Mouse (Mus musculus) limb, embryonic 15.5 days (tissue): ENCODE results near the gene Sqstm1. TPM values are rescaled to one million over a fixed set of nuclear protein-coding genes. Genes with fewer than 3 reads are reported as not detected.

Source experiments
- ATAC-seq: fragments of 200-750 bp; cut with Nextera tagmentation; 2 replicates; pipeline ENCODE4 v1.8.0; 2017; ENCODE audit warnings: low read depth, moderate TSS enrichment; ENCODE audit not compliant: insufficient number of reproducible peaks, low FRiP score, low TSS enrichment
- H3K27ac ChIP-seq: fragments of 300-500 bp; sonication (generic); 2 replicates; pipeline ENCODE4 v1.5.1; 2015; ENCODE audit warnings: moderate library complexity, mild to moderate bottlenecking, inconsistent platforms
- H3K27me3 ChIP-seq: fragments of 300-500 bp; sonication (generic); 2 replicates; pipeline ENCODE4 v1.6.1; 2015; ENCODE audit warnings: inconsistent platforms
- H3K36me3 ChIP-seq: fragments of 300-500 bp; sonication (generic); 2 replicates; pipeline ENCODE4 v1.6.1; 2015; ENCODE audit warnings: inconsistent platforms
- H3K4me1 ChIP-seq: fragments of 300-500 bp; sonication (generic); 2 replicates; pipeline ENCODE4 v1.6.1; 2015; ENCODE audit warnings: inconsistent platforms
- H3K4me2 ChIP-seq: fragments of 300-500 bp; sonication (generic); 2 replicates; pipeline ENCODE4 v1.6.1; 2015; ENCODE audit warnings: mild to moderate bottlenecking, inconsistent platforms
- H3K4me3 ChIP-seq: fragments of 300-500 bp; sonication (generic); 2 replicates; pipeline ENCODE4 v1.5.1; 2015; ENCODE audit warnings: mild to moderate bottlenecking, inconsistent platforms
- H3K9ac ChIP-seq: fragments of 300-500 bp; sonication (generic); 2 replicates; pipeline ENCODE4 v1.6.1; 2015; ENCODE audit warnings: inconsistent platforms
- H3K9me3 ChIP-seq: fragments of 300-500 bp; sonication (generic); 2 replicates; pipeline ENCODE4 v1.6.1; 2016; ENCODE audit warnings: inconsistent platforms
- WGBS: fragments of 180-500 bp; shearing (Covaris S2); methylation state at CpG from one replicate; pipeline ENCODE4 v1.1.7; 2015; 5-methylcytosine and 5-hydroxymethylcytosine counted together
- polyA plus RNA-seq: library from polyadenylated mRNA; unstranded; fragments of >200 nt; fragmentation: Nextera tagmentation; extraction: Ambion mirVana; gene quantifications from 2 replicates; pipeline ENCODE4 v1.2.1, GENCODE M21; 2015

The Sqstm1 gene
- polyA plus RNA-seq, 1 experiment from 2014 or later, result 241 TPM

DNA sequence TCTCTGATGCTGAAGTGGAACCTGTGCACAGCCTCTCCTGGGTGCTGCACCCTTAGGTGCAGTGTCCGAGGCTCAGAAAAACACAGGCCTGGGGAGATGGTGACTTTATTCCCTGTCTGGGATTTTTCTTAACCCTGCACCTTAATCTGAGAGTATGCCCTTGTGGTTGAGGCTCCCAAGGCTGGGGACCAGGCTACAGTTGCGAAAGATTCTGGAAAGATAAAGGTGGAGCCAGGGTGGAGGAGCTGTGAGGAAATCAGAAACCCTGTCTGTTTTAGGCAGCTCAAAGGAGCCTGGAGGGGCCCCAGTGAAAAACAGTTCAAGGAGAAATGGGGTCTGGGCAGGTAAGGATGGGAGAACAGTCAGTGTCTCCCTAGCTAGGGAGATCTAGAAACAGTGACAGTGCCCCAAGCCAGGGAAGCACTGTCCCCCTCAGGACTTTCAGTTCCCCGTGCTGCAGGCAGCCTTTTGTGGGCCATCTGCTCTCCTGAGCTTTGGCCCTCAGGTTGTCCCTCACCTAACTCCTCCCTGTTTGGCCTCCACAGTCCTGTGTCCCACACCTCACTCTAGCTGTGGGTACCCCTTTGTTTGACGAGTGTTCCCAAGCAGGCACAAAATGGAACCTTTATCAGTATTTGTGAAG, 6.2 kb upstream of the Sqstm1 start:
- no peak for ATAC-seq
- WGBS, result 74% methylated on average over 4 of the region's 4 CpGs
- Histone ChIP-seq H3K9me3 (no peaks in the 10 kb centered on the region), H3K27me3 (no peaks in the 10 kb centered on the region), H3K27ac (no peak overlapping the region), H3K4me1 (peaks cover 13% of the 10 kb centered on the region), H3K36me3 (no peaks in the 10 kb centered on the region), H3K9ac (no peak overlapping the region), H3K4me2 (no peak overlapping the region), H3K4me3 (no peak overlapping the region)

DNA sequence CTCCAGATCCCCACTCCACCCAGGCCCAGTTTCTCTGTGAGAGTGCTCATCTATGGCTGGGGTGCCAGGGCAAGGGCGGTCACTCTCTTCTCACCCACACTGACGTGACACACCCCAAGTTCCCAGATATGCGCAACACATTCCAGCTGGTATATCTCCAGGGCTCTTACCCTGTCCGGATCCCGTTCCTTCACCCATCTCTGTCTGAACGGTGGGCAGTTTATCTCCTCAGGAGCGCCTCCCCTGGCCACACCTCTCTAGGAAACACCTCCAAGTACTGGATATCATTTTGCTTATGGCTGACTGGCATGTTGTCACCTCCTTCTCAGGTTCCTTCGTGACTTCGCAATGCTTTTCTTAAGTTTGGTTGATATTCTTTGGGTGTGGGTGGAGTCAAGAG, 5.0 kb upstream of the Sqstm1 start:
- Histone ChIP-seq H3K9ac (no peak overlapping the region), H3K27ac (no peak overlapping the region), H3K4me2 (0 out of 2 replicates have a peak overlapping the region, but pooled peaks have one; percentile 19), H3K36me3 (no peaks in the 10 kb centered on the region), H3K4me3 (no peak overlapping the region), H3K4me1 (peaks cover 20% of the 10 kb centered on the region), H3K27me3 (no peaks in the 10 kb centered on the region), H3K9me3 (no peaks in the 10 kb centered on the region)
- WGBS, result 17% methylated on average over 9 of the region's 9 CpGs
- ATAC-seq, result no peak

- H3K4me2 ChIP-seq, result no peak overlapping the region
- WGBS, result 91% methylated on average over 6 of the region's 6 CpGs
- no peak overlapping the region for H3K4me3 ChIP-seq
- no peak overlapping the region for H3K27ac ChIP-seq
- peaks cover 20% of the 10 kb centered on the region for H3K4me1 ChIP-seq
- no peak for ATAC-seq
- H3K9me3 ChIP-seq, result no peaks in the 10 kb centered on the region
- H3K27me3 ChIP-seq, result no peaks in the 10 kb centered on the region
- no peak overlapping the region for H3K9ac ChIP-seq
- H3K36me3 ChIP-seq, result no peaks in the 10 kb centered on the region
Observed at GRCm38 (mm10) chr11:50214631-50215030, 4.0 kb upstream of the Sqstm1 start.

DNA sequence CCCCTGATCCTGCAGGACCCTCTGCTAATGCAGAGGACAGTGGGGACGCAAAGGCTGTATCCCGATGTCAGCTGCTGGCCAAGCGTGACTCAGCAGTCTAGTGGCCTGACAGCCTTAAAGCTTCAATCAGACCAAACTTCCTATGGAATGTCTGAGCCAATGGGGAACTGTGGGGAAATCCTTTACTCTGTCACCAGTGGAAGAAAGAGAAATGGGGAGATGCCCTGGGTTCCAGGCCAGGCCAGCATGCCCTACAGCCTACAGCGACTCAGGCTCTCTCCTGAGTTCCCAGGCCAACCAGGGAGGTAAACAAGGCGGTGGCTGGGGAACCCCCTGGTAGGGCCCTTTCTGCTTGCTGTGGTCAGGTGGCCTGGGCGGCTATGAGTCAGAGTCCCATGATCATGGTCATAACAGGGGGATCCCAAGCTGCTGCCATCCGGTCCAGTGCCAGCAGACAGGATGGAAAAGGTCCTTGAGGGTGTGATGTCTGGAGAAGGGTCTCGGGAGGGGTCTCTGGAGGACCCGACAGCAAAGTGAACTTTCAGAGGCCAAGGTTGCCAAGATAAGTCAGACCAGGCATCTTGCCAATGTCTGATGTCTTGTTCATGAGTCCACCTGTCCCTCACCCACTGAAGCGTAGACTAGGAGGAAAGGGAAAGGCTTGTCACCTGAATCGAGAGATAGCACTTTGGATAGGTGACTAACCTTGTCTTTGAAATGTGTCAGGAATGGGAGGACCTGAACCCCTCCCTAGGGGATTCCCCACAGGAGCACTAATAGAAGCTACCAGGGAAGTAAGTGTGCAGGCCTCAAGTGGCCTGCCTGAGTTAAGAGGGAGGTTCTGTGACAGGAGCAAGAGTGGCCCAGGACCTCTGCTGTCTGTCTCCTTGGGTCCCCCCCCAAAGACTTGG, 2.5 kb upstream of the Sqstm1 start:
- H3K27ac ChIP-seq, result no peak overlapping the region
- no peak overlapping the region for H3K4me3 ChIP-seq
- no peak overlapping the region for H3K9ac ChIP-seq
- WGBS, result 62% methylated on average over 11 of the region's 11 CpGs
- H3K36me3 ChIP-seq, result peaks cover under 1% of the 10 kb centered on the region; the same call in 1 of the 2 replicates
- no peak overlapping the region for H3K4me2 ChIP-seq
- H3K27me3 ChIP-seq, result no peaks in the 10 kb centered on the region
- no peak for ATAC-seq
- H3K9me3 ChIP-seq, result no peaks in the 10 kb centered on the region
- H3K4me1 ChIP-seq, result peaks cover 28% of the 10 kb centered on the region

GRCm38 (mm10) chr11:50212060-50212739, 1.6 kb upstream of the Sqstm1 start:
- Histone ChIP-seq H3K9ac (no peak overlapping the region), H3K27ac (no peak overlapping the region), H3K4me3 (no peak overlapping the region), H3K9me3 (no peaks in the 10 kb centered on the region), H3K36me3 (peaks cover 10% of the 10 kb centered on the region), H3K27me3 (no peaks in the 10 kb centered on the region), H3K4me1 (peaks cover 28% of the 10 kb centered on the region), H3K4me2 (no peak overlapping the region)
- WGBS, result 71% methylated on average over 3 of the region's 3 CpGs
- no peak for ATAC-seq

GRCm38 (mm10) chr11:50211322-50212059, 864 bp upstream of the Sqstm1 start:
- no peaks in the 10 kb centered on the region for H3K27me3 ChIP-seq
- peaks cover 28% of the 10 kb centered on the region for H3K4me1 ChIP-seq
- H3K4me2 ChIP-seq, result peak overlapping the region; percentile 60
- H3K27ac ChIP-seq, result no peak overlapping the region
- no peaks in the 10 kb centered on the region for H3K9me3 ChIP-seq
- ATAC-seq, result no peak
- no peak overlapping the region for H3K9ac ChIP-seq
- H3K36me3 ChIP-seq, result peaks cover 17% of the 10 kb centered on the region
- H3K4me3 ChIP-seq, result peak overlapping the region; percentile 94
- 90% methylated on average over 3 of the region's 3 CpGs for WGBS

DNA sequence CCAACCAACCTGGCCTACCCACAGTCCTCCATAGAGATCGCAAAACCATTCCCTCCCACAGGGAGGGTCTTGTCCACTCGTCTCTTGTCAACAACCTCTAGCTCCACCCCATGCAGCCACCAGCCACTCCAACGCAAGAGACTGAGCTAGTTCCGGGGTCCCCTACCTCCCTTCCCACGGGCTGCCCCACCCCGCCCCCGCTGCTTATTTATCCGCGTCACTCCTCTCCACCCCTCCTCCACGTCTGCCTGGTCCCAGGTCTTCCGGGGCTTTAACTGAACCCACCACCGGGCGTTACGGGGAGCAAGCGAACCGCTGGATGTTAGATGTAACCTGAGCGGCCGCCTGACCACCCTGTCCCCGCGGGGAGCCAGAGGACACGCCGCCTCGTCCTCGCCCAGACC, 524 bp downstream of the Sqstm1 start:
- H3K27me3 ChIP-seq, result no peaks in the 10 kb centered on the region

GRCm38 (mm10) chr11:50208039-50208438, 2.6 kb downstream of the Sqstm1 start:
- no peaks in the 10 kb centered on the region for H3K27me3 ChIP-seq
- 93% methylated on average over 5 of the region's 5 CpGs for WGBS
- H3K4me1 ChIP-seq, result peaks cover 15% of the 10 kb centered on the region
- H3K36me3 ChIP-seq, result peaks cover 49% of the 10 kb centered on the region
- no peak overlapping the region for H3K4me2 ChIP-seq
- H3K9me3 ChIP-seq, result no peaks in the 10 kb centered on the region
- H3K27ac ChIP-seq, result no peak overlapping the region
- no peak overlapping the region for H3K4me3 ChIP-seq
- ATAC-seq, result no peak
- no peak overlapping the region for H3K9ac ChIP-seq

More for the DNA sequence above, 524 bp downstream of the Sqstm1 start:
- H3K9me3 ChIP-seq, result no peaks in the 10 kb centered on the region
- H3K27ac ChIP-seq, result peak overlapping the region; percentile 99
- H3K4me1 ChIP-seq, result peaks cover 15% of the 10 kb centered on the region
- H3K4me3 ChIP-seq, result peak overlapping the region; percentile 94
- peak overlapping the region; percentile 98 for H3K9ac ChIP-seq
- H3K4me2 ChIP-seq, result peak overlapping the region; percentile 60
- WGBS, result under 1% methylated on average over 24 of the region's 24 CpGs
- H3K36me3 ChIP-seq, result peaks cover 31% of the 10 kb centered on the region
- ATAC-seq, result peak; percentile 90

GRCm38 (mm10) chr11:50207344-50207743, 3.3 kb downstream of the Sqstm1 start:
- H3K27me3 ChIP-seq, result no peaks in the 10 kb centered on the region
- H3K27ac ChIP-seq, result no peak overlapping the region
- no peak overlapping the region for H3K4me2 ChIP-seq
- no peak overlapping the region for H3K4me3 ChIP-seq
- H3K4me1 ChIP-seq, result peaks cover 15% of the 10 kb centered on the region
- H3K36me3 ChIP-seq, result peaks cover 56% of the 10 kb centered on the region
- no peak for ATAC-seq
- no peaks in the 10 kb centered on the region for H3K9me3 ChIP-seq
- H3K9ac ChIP-seq, result no peak overlapping the region
- 94% methylated on average over 14 of the region's 14 CpGs for WGBS

DNA sequence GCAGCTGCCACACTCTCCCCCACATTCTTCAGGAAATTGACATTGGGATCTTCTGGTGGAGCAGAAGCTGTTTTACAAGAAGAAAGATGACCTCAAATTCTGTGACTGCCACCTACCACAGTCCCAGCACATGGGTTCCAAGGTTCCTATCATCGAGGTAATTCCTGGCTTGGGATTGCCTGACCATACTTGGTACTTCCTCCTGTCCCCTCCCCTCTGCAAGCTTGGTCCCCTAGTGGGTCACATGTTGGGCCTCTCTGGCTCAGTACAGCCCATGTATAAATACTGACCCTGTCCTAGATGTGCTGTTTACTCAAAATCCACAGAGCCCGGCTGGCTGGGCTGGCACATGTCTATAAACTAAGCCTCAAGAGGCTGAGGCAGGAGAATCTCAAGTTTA, 4.6 kb downstream of the Sqstm1 start:
- no peak overlapping the region for H3K4me2 ChIP-seq
- H3K4me1 ChIP-seq, result peaks cover 11% of the 10 kb centered on the region
- H3K27me3 ChIP-seq, result no peaks in the 10 kb centered on the region
- H3K4me3 ChIP-seq, result no peak overlapping the region
- no peaks in the 10 kb centered on the region for H3K9me3 ChIP-seq
- H3K9ac ChIP-seq, result no peak overlapping the region
- WGBS, result 87% methylated on average over 2 of the region's 2 CpGs
- no peak overlapping the region for H3K27ac ChIP-seq
- peaks cover 69% of the 10 kb centered on the region for H3K36me3 ChIP-seq
- ATAC-seq, result no peak

- H3K4me2 ChIP-seq, result no peak overlapping the region
- no peaks in the 10 kb centered on the region for H3K27me3 ChIP-seq
- peaks cover 8% of the 10 kb centered on the region for H3K4me1 ChIP-seq
- 80% methylated on average over 3 of the region's 3 CpGs for WGBS
- H3K27ac ChIP-seq, result no peak overlapping the region
- no peak overlapping the region for H3K9ac ChIP-seq
- no peaks in the 10 kb centered on the region for H3K9me3 ChIP-seq
- H3K4me3 ChIP-seq, result no peak overlapping the region
- no peak for ATAC-seq
- H3K36me3 ChIP-seq, result peaks cover 75% of the 10 kb centered on the region
Observed at GRCm38 (mm10) chr11:50205434-50205833, 5.2 kb downstream of the Sqstm1 start.
